Mouse (Mus musculus): ENCODE measurements at regions not wholly inside any gene's neighbourhood (a gene's known extent, or its start where the extent isn't known, plus 50 kb on each side); places are given as distances from the start of the nearest gene placed in this dataset.

DNA sequence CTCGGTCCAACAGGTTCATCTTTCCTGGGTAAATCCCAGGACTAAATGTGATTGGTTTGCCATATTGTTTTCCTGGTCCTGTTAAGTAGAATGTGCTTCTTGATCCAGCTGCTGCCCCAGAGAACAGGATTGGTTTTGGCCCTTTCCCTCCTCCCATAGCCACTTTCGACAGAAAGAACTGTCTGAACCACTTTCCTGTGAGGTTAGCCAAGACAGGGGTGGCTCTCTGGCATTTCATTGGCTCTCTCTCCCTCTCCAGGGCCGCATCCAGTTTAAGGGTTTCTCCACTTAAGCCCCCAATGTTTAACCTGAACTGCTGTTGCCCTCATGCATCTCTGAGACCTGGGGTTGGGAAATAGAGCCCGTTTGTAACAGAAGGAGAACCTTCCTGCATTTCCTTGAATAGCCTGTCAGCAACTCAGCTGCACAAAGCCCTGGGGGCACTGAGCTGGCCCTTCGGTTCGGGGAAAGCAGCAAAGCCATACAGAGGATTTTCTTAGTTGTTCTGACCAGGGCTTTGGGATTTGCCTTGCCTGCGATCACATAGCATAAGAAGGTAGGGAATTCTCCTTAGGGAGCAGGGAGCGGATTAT lies 109.7 kb downstream of the Snx19 start:
- Histone ChIP-seq H3K4me3 (ENCODE audit: low read depth, low read length) (no peak overlapping the region), H3K4me1 (ENCODE audit: insufficient read depth, low read depth, low read length) (no peaks in the 10 kb centered on the region), H3K9ac (replicated peaks; ENCODE audit: low read depth) (no peak overlapping the region), H3K4me2 (replicated peaks; ENCODE audit: low read depth, low read length) (no peak overlapping the region), H3K36me3 (ENCODE audit: insufficient read depth, low read length) (no peaks in the 10 kb centered on the region), H3K9me3 (ENCODE audit: low read length) (no peaks in the 10 kb centered on the region), H3K27ac (ENCODE audit: low read length) (no peak overlapping the region), H3K27me3 (replicated peaks; ENCODE audit: insufficient read depth, low read length) (no peaks in the 10 kb centered on the region)
- no peak for TF ChIP-seq CTCF (IDR thresholded peaks at IDR 0.05)
- no peak for TF ChIP-seq EP300 (IDR thresholded peaks at IDR 0.05)
- 59% methylated on average over 8 of the region's 8 CpGs for WGBS
- ATAC-seq (no peak), DNase-seq (ENCODE audit: low spot score) (no peak)

GRCm38 (mm10) chr9:30534961-30535360 lies 108.1 kb downstream of the Snx19 start:
- Histone ChIP-seq H3K4me2 (replicated peaks; ENCODE audit: low read depth, low read length) (no peak overlapping the region), H3K9ac (replicated peaks; ENCODE audit: low read depth) (no peak overlapping the region), H3K36me3 (ENCODE audit: insufficient read depth, low read length) (no peaks in the 10 kb centered on the region), H3K4me3 (ENCODE audit: low read depth, low read length) (no peak overlapping the region), H3K27ac (ENCODE audit: low read length) (no peak overlapping the region), H3K9me3 (ENCODE audit: low read length) (no peaks in the 10 kb centered on the region), H3K27me3 (replicated peaks; ENCODE audit: insufficient read depth, low read length) (no peaks in the 10 kb centered on the region), H3K4me1 (ENCODE audit: insufficient read depth, low read depth, low read length) (no peaks in the 10 kb centered on the region)
- DNase-seq (ENCODE audit: low spot score) (no peak), ATAC-seq (no peak)
- TF ChIP-seq EP300 (IDR thresholded peaks at IDR 0.05) (no peak), CTCF (IDR thresholded peaks at IDR 0.05) (no peak)
- 66% methylated on average over 4 of the region's 4 CpGs for WGBS

- Histone ChIP-seq H3K9ac (replicated peaks; ENCODE audit: low read depth) (no peak overlapping the region), H3K4me1 (ENCODE audit: insufficient read depth, low read depth, low read length) (no peaks in the 10 kb centered on the region), H3K4me2 (replicated peaks; ENCODE audit: low read depth, low read length) (no peak overlapping the region), H3K9me3 (ENCODE audit: low read length) (no peaks in the 10 kb centered on the region), H3K36me3 (ENCODE audit: insufficient read depth, low read length) (no peaks in the 10 kb centered on the region), H3K27me3 (replicated peaks; ENCODE audit: insufficient read depth, low read length) (no peaks in the 10 kb centered on the region), H3K27ac (ENCODE audit: low read length) (no peak overlapping the region), H3K4me3 (ENCODE audit: low read depth, low read length) (no peak overlapping the region)
- whole genome bisulfite sequencing = 77% methylated on average over 11 of the region's 11 CpGs
- ATAC-seq (no peak), DNase-seq (ENCODE audit: low spot score) (no peak)
- TF ChIP-seq CTCF (IDR thresholded peaks at IDR 0.05) (no peak), EP300 (IDR thresholded peaks at IDR 0.05) (no peak)
These were observed 107.0 kb downstream of the Snx19 start for GRCm38 (mm10) chr9:30533780-30534343.

- Histone ChIP-seq H3K9ac (replicated peaks; ENCODE audit: low read depth) (no peak overlapping the region), H3K36me3 (ENCODE audit: insufficient read depth, low read length) (no peaks in the 10 kb centered on the region), H3K27ac (ENCODE audit: low read length) (no peak overlapping the region), H3K4me2 (replicated peaks; ENCODE audit: low read depth, low read length) (no peak overlapping the region), H3K27me3 (replicated peaks; ENCODE audit: insufficient read depth, low read length) (no peaks in the 10 kb centered on the region), H3K4me3 (ENCODE audit: low read depth, low read length) (no peak overlapping the region), H3K4me1 (ENCODE audit: insufficient read depth, low read depth, low read length) (no peaks in the 10 kb centered on the region), H3K9me3 (ENCODE audit: low read length) (no peaks in the 10 kb centered on the region)
- WGBS = 56% methylated on average over 9 of the region's 9 CpGs
- DNase-seq (ENCODE audit: low spot score) (no peak), ATAC-seq (no peak)
- TF ChIP-seq EP300 (IDR thresholded peaks at IDR 0.05) = no peak
- TF ChIP-seq CTCF (IDR thresholded peaks at IDR 0.05) = no peak
These were observed 106.3 kb downstream of the Snx19 start for GRCm38 (mm10) chr9:30533091-30533779.

DNA sequence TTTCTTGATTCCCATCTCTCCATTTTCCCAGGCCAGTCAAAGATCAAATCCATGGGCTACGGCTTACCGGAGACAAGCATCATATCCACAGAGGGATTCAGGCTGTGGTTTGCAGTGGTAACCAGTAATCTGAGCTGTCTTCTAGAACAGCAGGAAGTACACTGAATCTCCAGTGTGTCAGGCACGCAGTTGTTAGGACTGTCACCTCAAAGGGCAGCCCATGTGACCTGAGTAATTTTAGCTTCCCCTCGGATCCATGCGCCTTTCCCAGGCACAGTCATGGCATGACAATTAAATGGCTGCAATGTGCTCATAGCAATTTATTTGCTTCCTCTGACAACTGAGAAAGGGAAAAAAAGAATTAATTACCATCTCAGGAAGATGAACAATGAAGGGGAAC lies 98.2 kb downstream of the Snx19 start:
- 41% methylated on average over 5 of the region's 5 CpGs for WGBS
- H3K27me3 ChIP-seq (replicated peaks; ENCODE audit: insufficient read depth, low read length) = no peaks in the 10 kb centered on the region
- no peaks in the 10 kb centered on the region for H3K4me1 ChIP-seq (ENCODE audit: insufficient read depth, low read depth, low read length)
- no peak overlapping the region for H3K27ac ChIP-seq (ENCODE audit: low read length)
- no peak for ATAC-seq
- no peaks in the 10 kb centered on the region for H3K36me3 ChIP-seq (ENCODE audit: insufficient read depth, low read length)
- H3K9ac ChIP-seq (replicated peaks; ENCODE audit: low read depth) = no peak overlapping the region
- TF ChIP-seq CTCF (IDR thresholded peaks at IDR 0.05) (no peak), EP300 (IDR thresholded peaks at IDR 0.05) (no peak)
- no peak overlapping the region for H3K4me3 ChIP-seq (ENCODE audit: low read depth, low read length)
- no peaks in the 10 kb centered on the region for H3K9me3 ChIP-seq (ENCODE audit: low read length)
- DNase-seq (ENCODE audit: low spot score) = no peak
- no peak overlapping the region for H3K4me2 ChIP-seq (replicated peaks; ENCODE audit: low read depth, low read length)

- H3K9ac ChIP-seq (replicated peaks; ENCODE audit: low read depth) = no peak overlapping the region
- TF ChIP-seq CTCF (IDR thresholded peaks at IDR 0.05) (no peak), EP300 (IDR thresholded peaks at IDR 0.05) (no peak)
- DNase-seq (ENCODE audit: low spot score) = peak; percentile 49
- peak; percentile 71 for ATAC-seq
- H3K4me3 ChIP-seq (ENCODE audit: low read depth, low read length) = no peak overlapping the region
- H3K27me3 ChIP-seq (replicated peaks; ENCODE audit: insufficient read depth, low read length) = no peaks in the 10 kb centered on the region
- H3K27ac ChIP-seq (ENCODE audit: low read length) = no peak overlapping the region
- H3K36me3 ChIP-seq (ENCODE audit: insufficient read depth, low read length) = no peaks in the 10 kb centered on the region
- no peaks in the 10 kb centered on the region for H3K9me3 ChIP-seq (ENCODE audit: low read length)
- H3K4me1 ChIP-seq (ENCODE audit: insufficient read depth, low read depth, low read length) = no peaks in the 10 kb centered on the region
- 61% methylated on average over 6 of the region's 6 CpGs for WGBS
- H3K4me2 ChIP-seq (replicated peaks; ENCODE audit: low read depth, low read length) = no peak overlapping the region
These were observed 97.6 kb downstream of the Snx19 start for GRCm38 (mm10) chr9:30524401-30525066.
